Mouse (Mus musculus): ENCODE data around the gene Ubxn10. TPM values are rescaled to one million over a fixed set of nuclear protein-coding genes. Genes with fewer than 3 reads are reported as not detected.
A peak's percentile ranks its signal among the peaks of the same experiment; 100 is the strongest.

The Ubxn10 gene
- polyA plus RNA-seq, 1 experiment from 2014 or later = 2.3 TPM

DNA sequence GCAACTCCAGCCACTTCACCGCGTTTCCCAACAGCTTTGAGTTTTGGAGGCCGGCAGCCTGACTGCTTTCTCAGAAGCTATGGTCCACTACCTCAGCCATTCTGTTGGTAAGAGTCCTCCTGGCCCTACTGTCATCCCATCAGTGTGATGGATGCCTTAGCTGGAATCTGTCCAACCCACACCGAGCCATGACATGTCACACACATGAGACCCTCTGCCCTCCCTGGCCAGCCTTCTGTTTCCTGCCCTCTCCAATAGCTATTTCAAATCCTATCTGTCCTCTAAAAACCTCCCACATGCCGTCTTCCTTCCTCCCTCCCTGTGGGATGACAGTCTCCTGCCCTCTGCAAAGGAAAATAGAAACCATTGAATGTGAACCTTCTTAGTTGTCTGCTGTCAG is 11.2 kb downstream of the Ubxn10 start:
- H3K9ac ChIP-seq (ENCODE audit: low read length) = no peak overlapping the region
- no peak overlapping the region for H3K4me2 ChIP-seq (ENCODE audit: low read depth, severe bottlenecking)
- ATAC-seq (ENCODE audit: insufficient number of reproducible peaks, low FRiP score, low TSS enrichment, low read depth) (no peak), DNase-seq (ENCODE audit: low spot score) (no peak)
- no peak overlapping the region for H3K4me3 ChIP-seq (ENCODE audit: low read depth, low read length)
- no peak overlapping the region for H3K27ac ChIP-seq (replicated peaks; ENCODE audit: low read depth, low read length)
- H3K27me3 ChIP-seq (ENCODE audit: control insufficient read depth, insufficient read depth, low read length) = no peaks in the 10 kb centered on the region
- 83% methylated on average over 5 of the region's 5 CpGs for WGBS
- H3K9me3 ChIP-seq (ENCODE audit: control insufficient read depth, low read length) = no peaks in the 10 kb centered on the region
- peaks cover 20% of the 10 kb centered on the region for H3K4me1 ChIP-seq (ENCODE audit: control insufficient read depth, insufficient read depth, low read length)
- no peaks in the 10 kb centered on the region for H3K36me3 ChIP-seq (ENCODE audit: control insufficient read depth, insufficient read depth, low read length)

DNA sequence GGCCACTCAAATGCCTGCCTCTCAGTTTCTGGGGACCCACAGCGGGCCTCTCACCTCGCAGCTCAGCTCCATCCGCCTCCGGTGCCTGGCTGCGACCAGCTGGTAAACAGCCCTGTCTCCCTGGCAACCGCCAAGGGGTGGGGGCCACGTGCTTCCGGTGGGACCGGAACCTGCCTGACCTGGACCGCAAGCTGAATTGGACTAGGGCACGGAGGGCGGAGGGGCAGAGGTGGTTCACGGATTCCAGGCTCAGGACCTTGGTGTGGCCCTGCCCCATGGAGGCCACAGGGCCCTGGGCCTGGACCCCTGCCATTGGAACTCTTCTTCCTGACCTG is 11.9 kb downstream of the Ubxn10 start:
- Histone ChIP-seq H3K4me3 (ENCODE audit: low read depth, low read length) (peak overlapping the region; percentile 16), H3K4me1 (ENCODE audit: control insufficient read depth, insufficient read depth, low read length) (peaks cover 20% of the 10 kb centered on the region), H3K4me2 (ENCODE audit: low read depth, severe bottlenecking) (peak overlapping the region; percentile 40), H3K27ac (replicated peaks; ENCODE audit: low read depth, low read length) (no peak overlapping the region), H3K36me3 (ENCODE audit: control insufficient read depth, insufficient read depth, low read length) (no peaks in the 10 kb centered on the region), H3K27me3 (ENCODE audit: control insufficient read depth, insufficient read depth, low read length) (no peaks in the 10 kb centered on the region), H3K9me3 (ENCODE audit: control insufficient read depth, low read length) (no peaks in the 10 kb centered on the region), H3K9ac (ENCODE audit: low read length) (peak overlapping the region; percentile 45)
- 1% methylated on average over 13 of the region's 13 CpGs for WGBS
- DNase-seq (ENCODE audit: low spot score) = peak; percentile 90
- peak; percentile 79 for ATAC-seq (ENCODE audit: insufficient number of reproducible peaks, low FRiP score, low TSS enrichment, low read depth)

DNA sequence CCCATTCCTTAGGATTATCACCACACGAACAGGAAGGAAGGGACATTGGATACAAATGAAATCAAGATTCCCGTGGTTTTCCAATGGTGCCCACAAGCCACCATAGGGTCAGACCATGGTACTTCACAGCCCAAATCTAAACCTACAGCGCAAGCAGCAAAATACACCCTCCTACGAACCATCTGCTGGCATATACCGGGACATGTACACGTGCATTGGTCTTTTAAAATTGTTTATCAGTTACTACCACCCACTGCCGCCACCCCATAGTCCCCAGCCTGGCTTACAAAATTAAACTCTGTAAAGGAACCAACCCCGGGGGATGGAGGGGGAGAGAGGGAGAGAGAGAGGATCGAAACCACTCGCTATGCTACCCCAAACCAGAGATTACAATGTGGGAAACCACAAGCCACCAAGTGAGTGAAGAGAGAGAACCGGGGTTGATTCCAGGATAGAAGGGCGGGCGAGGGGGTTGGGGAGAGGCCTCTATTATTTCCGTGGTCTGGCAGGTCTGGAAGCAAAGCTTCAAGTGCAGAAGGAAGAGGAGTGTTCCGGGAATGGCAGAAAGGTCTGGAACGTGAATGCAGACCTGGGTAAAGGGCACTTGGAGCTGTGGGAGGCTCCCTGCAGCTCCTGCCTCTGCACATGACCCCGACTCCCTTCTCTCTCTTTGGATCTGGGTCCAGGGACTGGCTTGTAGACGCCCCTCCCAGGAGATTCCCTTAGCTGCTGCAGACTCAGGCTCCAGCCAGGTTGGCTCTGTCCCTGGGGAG is 12.4 kb downstream of the Ubxn10 start, which contains the start of gene Pla2g2c:
Gene Pla2g2c, plus strand, starts transcription at position 439 of the 773 bp plus-strand sequence.
- WGBS = 56% methylated on average over 18 of the region's 18 CpGs
- Histone ChIP-seq H3K4me2 (ENCODE audit: low read depth, severe bottlenecking) (peak within 1 kb of the TSS; percentile 40), H3K27me3 (ENCODE audit: control insufficient read depth, insufficient read depth, low read length) (no peaks in the 10 kb centered on the region), H3K36me3 (ENCODE audit: control insufficient read depth, insufficient read depth, low read length) (no peaks in the 10 kb centered on the region), H3K9me3 (ENCODE audit: control insufficient read depth, low read length) (no peaks in the 10 kb centered on the region), H3K4me3 (ENCODE audit: low read depth, low read length) (peak within 1 kb of the TSS; percentile 16), H3K4me1 (ENCODE audit: control insufficient read depth, insufficient read depth, low read length) (peaks cover 20% of the 10 kb centered on the region), H3K27ac (replicated peaks; ENCODE audit: low read depth, low read length) (no peak within 1 kb of the TSS), H3K9ac (ENCODE audit: low read length) (peak within 1 kb of the TSS; percentile 45)
- DNase-seq (ENCODE audit: low spot score) = no peak
- no peak; the same call in 1 of the 2 replicates for ATAC-seq (ENCODE audit: insufficient number of reproducible peaks, low FRiP score, low TSS enrichment, low read depth)

GRCm38 (mm10) chr4:138723493-138724281 is 13.3 kb downstream of the Ubxn10 start:
- Histone ChIP-seq H3K4me1 (ENCODE audit: control insufficient read depth, insufficient read depth, low read length) (peaks cover 20% of the 10 kb centered on the region), H3K4me3 (ENCODE audit: low read depth, low read length) (no peak overlapping the region), H3K27me3 (ENCODE audit: control insufficient read depth, insufficient read depth, low read length) (no peaks in the 10 kb centered on the region), H3K9ac (ENCODE audit: low read length) (no peak overlapping the region), H3K27ac (replicated peaks; ENCODE audit: low read depth, low read length) (no peak overlapping the region), H3K4me2 (ENCODE audit: low read depth, severe bottlenecking) (no peak overlapping the region), H3K36me3 (ENCODE audit: control insufficient read depth, insufficient read depth, low read length) (no peaks in the 10 kb centered on the region), H3K9me3 (ENCODE audit: control insufficient read depth, low read length) (no peaks in the 10 kb centered on the region)
- DNase-seq (ENCODE audit: low spot score) = no peak
- WGBS = 60% methylated on average over 15 of the region's 15 CpGs
- no peak for ATAC-seq (ENCODE audit: insufficient number of reproducible peaks, low FRiP score, low TSS enrichment, low read depth)

GRCm38 (mm10) chr4:138719264-138719596 is 17.7 kb downstream of the Ubxn10 start:
- H3K36me3 ChIP-seq (ENCODE audit: control insufficient read depth, insufficient read depth, low read length) = no peaks in the 10 kb centered on the region
- H3K9ac ChIP-seq (ENCODE audit: low read length) = no peak overlapping the region
- no peaks in the 10 kb centered on the region for H3K27me3 ChIP-seq (ENCODE audit: control insufficient read depth, insufficient read depth, low read length)
- no peak overlapping the region for H3K4me3 ChIP-seq (ENCODE audit: low read depth, low read length)
- WGBS = 83% methylated on average over 5 of the region's 5 CpGs
- no peak overlapping the region for H3K4me2 ChIP-seq (ENCODE audit: low read depth, severe bottlenecking)
- peaks cover 8% of the 10 kb centered on the region for H3K4me1 ChIP-seq (ENCODE audit: control insufficient read depth, insufficient read depth, low read length)
- ATAC-seq (ENCODE audit: insufficient number of reproducible peaks, low FRiP score, low TSS enrichment, low read depth) (no peak), DNase-seq (ENCODE audit: low spot score) (no peak)
- H3K9me3 ChIP-seq (ENCODE audit: control insufficient read depth, low read length) = no peaks in the 10 kb centered on the region
- H3K27ac ChIP-seq (replicated peaks; ENCODE audit: low read depth, low read length) = no peak overlapping the region

DNA sequence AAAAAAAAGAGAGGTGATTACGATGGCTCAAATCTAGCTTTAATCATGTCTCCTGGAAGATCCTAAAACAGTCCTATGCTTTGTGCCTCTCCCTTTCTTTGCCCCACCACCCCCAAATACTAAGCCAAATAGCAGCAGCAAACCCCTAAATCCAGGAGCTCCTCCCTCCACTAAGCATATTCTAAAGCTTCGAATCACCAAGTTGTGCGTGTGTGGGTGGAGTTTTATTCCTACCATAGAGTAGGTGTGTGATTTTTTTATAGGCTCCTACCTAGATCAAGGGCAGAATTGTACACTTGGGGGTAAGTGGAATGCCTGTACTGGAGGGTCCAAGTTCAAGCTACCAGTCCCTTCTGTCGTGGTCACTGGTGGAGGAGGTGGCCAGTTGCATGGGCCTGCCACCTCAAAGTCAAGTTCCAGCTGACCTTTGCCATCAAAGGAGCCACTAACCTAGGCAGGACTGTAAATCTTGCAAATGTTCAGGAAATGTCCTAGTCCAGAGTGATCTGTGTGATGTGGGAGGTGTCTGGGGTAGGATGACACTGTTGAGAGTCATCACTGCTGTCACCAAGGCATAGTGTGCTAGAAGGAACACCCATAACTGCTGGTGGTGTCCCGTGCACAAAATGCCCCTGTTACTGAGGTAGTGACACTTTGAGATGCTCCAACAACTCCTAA is 18.2 kb downstream of the Ubxn10 start:
- Histone ChIP-seq H3K27me3 (ENCODE audit: control insufficient read depth, insufficient read depth, low read length) (no peaks in the 10 kb centered on the region), H3K4me2 (ENCODE audit: low read depth, severe bottlenecking) (no peak overlapping the region), H3K9me3 (ENCODE audit: control insufficient read depth, low read length) (no peaks in the 10 kb centered on the region), H3K36me3 (ENCODE audit: control insufficient read depth, insufficient read depth, low read length) (no peaks in the 10 kb centered on the region), H3K4me1 (ENCODE audit: control insufficient read depth, insufficient read depth, low read length) (peaks cover 2% of the 10 kb centered on the region; the same call in 1 of the 2 replicates), H3K4me3 (ENCODE audit: low read depth, low read length) (no peak overlapping the region), H3K27ac (replicated peaks; ENCODE audit: low read depth, low read length) (no peak overlapping the region), H3K9ac (ENCODE audit: low read length) (no peak overlapping the region)
- WGBS = 83% methylated on average over 5 of the region's 5 CpGs
- DNase-seq (ENCODE audit: low spot score) = no peak
- ATAC-seq (ENCODE audit: insufficient number of reproducible peaks, low FRiP score, low TSS enrichment, low read depth) = no peak

GRCm38 (mm10) chr4:138716697-138717096 is 20.3 kb downstream of the Ubxn10 start:
- Histone ChIP-seq H3K27me3 (ENCODE audit: control insufficient read depth, insufficient read depth, low read length) (no peaks in the 10 kb centered on the region), H3K9ac (ENCODE audit: low read length) (no peak overlapping the region), H3K4me1 (ENCODE audit: control insufficient read depth, insufficient read depth, low read length) (no peaks in the 10 kb centered on the region), H3K4me2 (ENCODE audit: low read depth, severe bottlenecking) (no peak overlapping the region), H3K4me3 (ENCODE audit: low read depth, low read length) (no peak overlapping the region), H3K36me3 (ENCODE audit: control insufficient read depth, insufficient read depth, low read length) (no peaks in the 10 kb centered on the region), H3K27ac (replicated peaks; ENCODE audit: low read depth, low read length) (no peak overlapping the region), H3K9me3 (ENCODE audit: control insufficient read depth, low read length) (no peaks in the 10 kb centered on the region)
- DNase-seq (ENCODE audit: low spot score) = no peak
- WGBS = 84% methylated on average over 9 of the region's 9 CpGs
- no peak for ATAC-seq (ENCODE audit: insufficient number of reproducible peaks, low FRiP score, low TSS enrichment, low read depth)

- Histone ChIP-seq H3K36me3 (ENCODE audit: control insufficient read depth, insufficient read depth, low read length) (no peaks in the 10 kb centered on the region), H3K9me3 (ENCODE audit: control insufficient read depth, low read length) (no peaks in the 10 kb centered on the region), H3K9ac (ENCODE audit: low read length) (no peak overlapping the region), H3K27ac (replicated peaks; ENCODE audit: low read depth, low read length) (no peak overlapping the region), H3K27me3 (ENCODE audit: control insufficient read depth, insufficient read depth, low read length) (no peaks in the 10 kb centered on the region), H3K4me3 (ENCODE audit: low read depth, low read length) (no peak overlapping the region), H3K4me1 (ENCODE audit: control insufficient read depth, insufficient read depth, low read length) (no peaks in the 10 kb centered on the region), H3K4me2 (ENCODE audit: low read depth, severe bottlenecking) (no peak overlapping the region)
- WGBS = 67% methylated on average over 1 of the region's 1 CpGs
- DNase-seq (ENCODE audit: low spot score) = no peak
- ATAC-seq (ENCODE audit: insufficient number of reproducible peaks, low FRiP score, low TSS enrichment, low read depth) = no peak
These were observed 22.8 kb downstream of the Ubxn10 start for GRCm38 (mm10) chr4:138714186-138714585.

Data from limb, embryonic 11.5 days (tissue).